Mouse (Mus musculus): Measurements from ENCODE around the gene Egflam. TPM values are rescaled to one million over a fixed set of nuclear protein-coding genes. Genes with fewer than 3 reads are reported as not detected.

The Egflam gene
- polyA plus RNA-seq, 1 experiment from 2014 or later = 15.8 TPM

DNA sequence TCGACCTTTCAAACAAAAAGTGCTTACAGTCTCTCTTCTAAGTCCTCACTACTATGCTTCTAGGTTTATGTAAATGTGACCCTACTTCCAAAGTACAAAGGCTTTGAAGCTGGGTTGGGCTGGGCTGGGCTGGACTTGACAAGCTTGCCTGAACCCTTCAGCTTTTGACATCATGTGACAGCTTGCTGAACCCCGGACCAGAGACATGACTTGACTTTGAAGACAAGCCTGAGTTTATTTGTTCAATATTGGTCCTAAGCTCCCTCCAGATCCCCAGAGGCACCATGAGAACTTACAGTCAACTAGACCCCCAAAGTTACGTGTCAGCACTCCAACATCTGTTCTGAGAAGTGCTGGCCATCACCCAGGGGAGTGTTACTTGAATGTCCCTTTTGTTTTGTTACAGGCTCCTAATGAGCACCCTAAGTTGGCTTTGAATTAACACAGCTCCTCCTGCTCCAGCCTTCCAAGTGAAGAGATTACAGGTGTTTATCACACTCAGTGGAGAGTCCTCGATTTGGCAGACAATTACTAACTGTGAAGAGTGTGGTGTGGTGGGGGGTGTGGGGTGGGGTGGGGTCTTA is 109.3 kb downstream of the Egflam start:
- H3K4me1 ChIP-seq (replicated peaks) = no peaks in the 10 kb centered on the region
- no peaks in the 10 kb centered on the region for H3K36me3 ChIP-seq
- WGBS = 61% methylated on average over 4 of the region's 4 CpGs
- no peak overlapping the region for H3K9ac ChIP-seq
- no peak overlapping the region for H3K4me2 ChIP-seq
- no peak overlapping the region for H3K27ac ChIP-seq (replicated peaks)
- H3K9me3 ChIP-seq = no peaks in the 10 kb centered on the region
- no peaks in the 10 kb centered on the region for H3K27me3 ChIP-seq
- H3K4me3 ChIP-seq = no peak overlapping the region
- no peak for ATAC-seq (ENCODE audit: low read depth)

DNA sequence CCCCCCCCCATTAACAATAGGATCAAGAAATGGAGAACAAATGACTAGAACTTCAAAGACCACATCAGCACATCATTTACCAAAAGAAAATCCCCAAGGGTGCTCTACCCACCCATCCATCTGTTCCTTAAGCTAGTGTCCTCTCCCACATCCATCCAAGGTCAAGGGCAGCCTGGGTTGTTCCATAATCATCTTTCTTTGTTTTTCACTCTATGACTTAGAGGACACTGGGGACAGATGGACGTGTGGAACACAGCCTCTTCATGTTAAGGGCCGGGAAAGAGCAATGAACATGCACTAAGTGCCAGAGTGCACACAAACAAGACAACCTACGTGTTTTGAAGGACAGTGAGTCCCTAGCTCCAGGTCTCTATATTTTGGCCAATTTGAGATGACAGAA is 110.3 kb downstream of the Egflam start:
- no peak overlapping the region for H3K27ac ChIP-seq (replicated peaks)
- H3K9me3 ChIP-seq = no peaks in the 10 kb centered on the region
- H3K27me3 ChIP-seq = no peaks in the 10 kb centered on the region
- H3K4me1 ChIP-seq (replicated peaks) = no peaks in the 10 kb centered on the region
- no peak overlapping the region for H3K4me3 ChIP-seq
- no peaks in the 10 kb centered on the region for H3K36me3 ChIP-seq
- no peak for ATAC-seq (ENCODE audit: low read depth)
- H3K9ac ChIP-seq = no peak overlapping the region
- WGBS = 77% methylated on average over 3 of the region's 3 CpGs
- H3K4me2 ChIP-seq = no peak overlapping the region

DNA sequence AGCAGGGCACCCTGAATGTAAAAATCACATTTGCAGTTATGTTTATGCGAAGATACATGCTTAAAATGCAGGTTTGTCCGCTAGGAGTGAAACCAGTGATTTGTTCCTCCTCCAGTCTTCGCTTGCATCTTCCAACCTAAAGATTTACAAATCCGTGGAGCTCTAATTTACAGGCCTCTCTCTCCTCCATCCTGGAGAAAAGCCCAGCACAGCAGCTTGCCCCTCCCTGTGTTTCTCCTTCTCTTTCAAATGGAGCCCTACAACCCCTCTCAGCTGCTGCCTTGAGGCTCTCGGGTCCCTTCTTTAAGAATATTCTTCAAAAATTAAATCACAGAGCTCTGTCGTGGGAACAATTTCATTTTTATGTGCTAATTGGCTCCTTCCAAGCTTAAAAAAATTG is 116.6 kb downstream of the Egflam start:
- no peak overlapping the region for H3K4me3 ChIP-seq
- no peak overlapping the region for H3K4me2 ChIP-seq
- no peak overlapping the region for H3K27ac ChIP-seq (replicated peaks)
- H3K27me3 ChIP-seq = no peaks in the 10 kb centered on the region
- no peaks in the 10 kb centered on the region for H3K36me3 ChIP-seq
- no peaks in the 10 kb centered on the region for H3K9me3 ChIP-seq
- no peaks in the 10 kb centered on the region for H3K4me1 ChIP-seq (replicated peaks)
- WGBS = 56% methylated on average over 6 of the region's 6 CpGs
- ATAC-seq (ENCODE audit: low read depth) = no peak; the same call in 1 of the 2 replicates
- no peak overlapping the region for H3K9ac ChIP-seq

DNA sequence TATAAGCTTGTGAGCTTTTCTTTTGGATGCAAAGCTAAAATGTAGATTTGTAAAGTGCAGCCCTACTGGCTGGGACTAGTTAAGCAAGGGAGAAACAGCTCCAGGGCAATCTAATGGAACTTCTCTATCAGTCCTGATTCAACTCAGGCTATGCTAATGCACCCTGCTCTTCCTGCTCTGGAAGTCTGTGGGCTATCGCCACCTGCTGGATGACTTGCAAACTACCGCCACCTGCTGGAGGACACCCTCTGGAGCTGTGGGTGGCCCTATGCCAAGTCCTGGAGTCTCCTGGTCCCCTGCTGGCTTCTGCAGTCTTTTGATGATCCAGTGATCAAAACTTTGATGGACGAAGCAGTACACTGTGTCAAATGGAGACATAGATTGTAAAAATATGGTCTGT is 134.4 kb downstream of the Egflam start:
- no peaks in the 10 kb centered on the region for H3K4me1 ChIP-seq (replicated peaks)
- H3K4me3 ChIP-seq = no peak overlapping the region
- no peaks in the 10 kb centered on the region for H3K36me3 ChIP-seq
- WGBS = 16% methylated on average over 3 of the region's 3 CpGs
- ATAC-seq (ENCODE audit: low read depth) = peak; percentile 56; the same call in 1 of the 2 replicates
- H3K9me3 ChIP-seq = no peaks in the 10 kb centered on the region
- no peak overlapping the region for H3K27ac ChIP-seq (replicated peaks)
- H3K4me2 ChIP-seq = no peak overlapping the region
- H3K9ac ChIP-seq = no peak overlapping the region
- no peaks in the 10 kb centered on the region for H3K27me3 ChIP-seq

DNA sequence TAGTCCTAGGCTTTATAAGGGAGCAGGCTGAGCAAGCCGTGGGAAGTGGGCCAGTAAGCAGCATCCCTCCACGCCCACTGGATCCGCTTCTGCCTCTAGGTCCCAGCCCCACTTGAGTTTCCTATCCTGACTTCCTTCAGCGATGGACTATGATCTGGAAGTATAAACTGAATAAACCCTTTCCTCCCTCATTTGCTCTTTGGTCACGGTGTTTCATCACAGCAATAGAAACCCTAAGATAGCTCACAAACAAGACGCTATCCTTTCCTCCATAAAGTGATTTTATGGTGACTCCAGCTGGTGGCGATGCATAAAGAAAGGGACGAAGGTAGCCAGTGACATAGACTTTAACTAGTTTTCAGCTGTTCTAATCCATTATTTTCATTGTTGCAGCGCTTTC is 134.9 kb downstream of the Egflam start:
- Histone ChIP-seq H3K36me3 (no peaks in the 10 kb centered on the region), H3K27me3 (no peaks in the 10 kb centered on the region), H3K9ac (no peak overlapping the region), H3K27ac (replicated peaks) (no peak overlapping the region), H3K4me3 (no peak overlapping the region), H3K4me2 (no peak overlapping the region), H3K9me3 (no peaks in the 10 kb centered on the region), H3K4me1 (replicated peaks) (no peaks in the 10 kb centered on the region)
- 92% methylated on average over 9 of the region's 9 CpGs for WGBS
- no peak for ATAC-seq (ENCODE audit: low read depth)

DNA sequence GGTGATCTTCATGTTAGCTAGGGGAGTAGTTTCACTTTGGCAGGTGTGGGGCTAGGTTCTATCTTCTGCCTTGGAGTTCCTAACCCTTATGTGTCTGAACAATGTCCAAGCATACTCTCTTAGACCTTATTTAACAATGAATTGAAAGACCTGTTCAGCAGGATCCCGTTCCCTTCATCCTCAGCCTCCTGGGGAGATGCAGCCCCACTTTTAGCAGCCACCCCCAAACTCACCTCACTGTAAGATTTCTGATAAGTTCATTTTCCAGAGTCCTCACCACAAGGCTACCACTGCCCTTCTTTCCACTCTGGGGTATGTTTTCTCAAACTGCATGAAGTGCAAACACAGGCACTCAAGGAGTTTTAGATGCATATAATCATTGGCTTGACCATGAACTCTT is 136.8 kb downstream of the Egflam start:
- Histone ChIP-seq H3K4me1 (replicated peaks) (no peaks in the 10 kb centered on the region), H3K4me2 (no peak overlapping the region), H3K9ac (no peak overlapping the region), H3K27ac (replicated peaks) (no peak overlapping the region), H3K27me3 (no peaks in the 10 kb centered on the region), H3K36me3 (no peaks in the 10 kb centered on the region), H3K9me3 (no peaks in the 10 kb centered on the region), H3K4me3 (no peak overlapping the region)
- no peak for ATAC-seq (ENCODE audit: low read depth)
- WGBS = 89% methylated on average over 1 of the region's 1 CpGs

DNA sequence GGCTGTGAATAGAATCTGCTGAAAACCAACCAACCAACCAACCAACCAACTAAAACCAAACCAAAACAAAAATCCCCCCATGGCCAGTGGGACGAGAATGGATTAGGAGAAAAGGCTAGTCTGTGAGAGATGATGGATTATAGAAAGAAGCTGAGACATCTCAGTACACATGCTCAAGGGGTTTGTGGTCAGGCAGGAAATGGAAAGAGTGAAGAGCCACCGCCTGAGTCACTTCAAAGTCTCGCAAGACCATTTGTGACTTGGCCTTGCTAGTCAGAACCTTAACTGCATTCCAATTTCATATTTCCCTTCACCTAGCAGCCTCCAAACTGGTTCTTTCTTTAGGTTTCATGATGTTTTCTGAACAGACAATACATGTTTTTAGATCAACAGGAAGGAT is 141.6 kb downstream of the Egflam start:
- H3K4me2 ChIP-seq = no peak overlapping the region
- no peak overlapping the region for H3K4me3 ChIP-seq
- no peak for ATAC-seq (ENCODE audit: low read depth)

DNA sequence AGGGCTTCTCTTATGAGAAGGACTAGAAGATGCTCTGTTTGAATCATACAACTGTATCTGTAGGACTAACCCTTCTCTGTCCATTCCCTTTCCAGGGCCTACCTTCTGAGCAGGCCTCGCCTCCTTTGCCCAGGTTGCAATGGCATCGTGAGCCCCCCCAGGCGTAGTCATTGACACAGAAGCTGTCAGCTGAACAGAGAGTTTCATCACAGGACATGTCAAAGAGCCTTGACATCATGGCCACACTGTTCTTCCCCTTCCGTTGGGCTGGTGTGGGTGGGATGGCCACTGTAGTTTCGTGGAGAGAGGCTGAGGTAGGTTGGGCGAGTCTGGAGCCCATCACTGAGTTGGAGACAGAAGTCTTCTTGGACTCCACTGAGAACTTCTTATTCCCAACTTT is 144.9 kb downstream of the Egflam start:
- Histone ChIP-seq H3K4me2 (no peak overlapping the region), H3K36me3 (no peaks in the 10 kb centered on the region), H3K9me3 (no peaks in the 10 kb centered on the region), H3K27me3 (no peaks in the 10 kb centered on the region), H3K27ac (replicated peaks) (no peak overlapping the region), H3K4me1 (replicated peaks) (no peaks in the 10 kb centered on the region), H3K9ac (no peak overlapping the region), H3K4me3 (no peak overlapping the region)
- 94% methylated on average over 6 of the region's 6 CpGs for WGBS
- ATAC-seq (ENCODE audit: low read depth) = no peak

More for the DNA sequence above, 141.6 kb downstream of the Egflam start:
- Histone ChIP-seq H3K9ac (no peak overlapping the region), H3K9me3 (no peaks in the 10 kb centered on the region), H3K27ac (replicated peaks) (no peak overlapping the region), H3K36me3 (no peaks in the 10 kb centered on the region), H3K4me1 (replicated peaks) (no peaks in the 10 kb centered on the region), H3K27me3 (no peaks in the 10 kb centered on the region)
- WGBS = 88% methylated on average over 3 of the region's 3 CpGs

DNA sequence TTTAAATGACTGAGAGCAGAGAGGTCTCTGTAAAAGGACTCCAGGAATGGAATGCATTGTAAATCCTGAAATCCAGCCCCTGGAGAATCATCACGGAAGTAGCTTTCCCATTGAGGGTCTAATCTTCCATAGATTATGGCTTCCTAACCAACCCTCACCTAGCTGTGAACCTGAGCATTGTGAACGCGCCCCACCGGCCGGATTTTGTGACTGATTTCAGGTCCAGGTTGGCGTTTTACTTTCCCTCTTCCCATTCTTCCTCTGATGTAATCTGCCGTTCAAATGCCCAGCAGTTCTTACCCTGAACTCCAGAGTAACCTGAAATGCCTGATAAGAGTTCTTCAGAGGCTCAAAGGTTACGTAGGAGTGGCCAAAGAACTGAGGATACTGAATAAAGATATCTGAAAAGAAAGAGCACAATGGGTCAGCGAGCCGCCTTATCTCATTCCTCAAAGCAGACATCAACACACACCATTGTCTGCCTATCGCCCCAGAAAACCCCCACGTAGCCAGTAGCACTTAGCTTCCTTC is 146.0 kb downstream of the Egflam start:
- no peaks in the 10 kb centered on the region for H3K27me3 ChIP-seq
- no peak for ATAC-seq (ENCODE audit: low read depth)
- no peak overlapping the region for H3K4me3 ChIP-seq
- H3K4me1 ChIP-seq (replicated peaks) = no peaks in the 10 kb centered on the region
- no peak overlapping the region for H3K9ac ChIP-seq
- no peak overlapping the region for H3K4me2 ChIP-seq
- H3K36me3 ChIP-seq = no peaks in the 10 kb centered on the region
- WGBS = 87% methylated on average over 12 of the region's 12 CpGs
- H3K27ac ChIP-seq (replicated peaks) = no peak overlapping the region
- no peaks in the 10 kb centered on the region for H3K9me3 ChIP-seq

DNA sequence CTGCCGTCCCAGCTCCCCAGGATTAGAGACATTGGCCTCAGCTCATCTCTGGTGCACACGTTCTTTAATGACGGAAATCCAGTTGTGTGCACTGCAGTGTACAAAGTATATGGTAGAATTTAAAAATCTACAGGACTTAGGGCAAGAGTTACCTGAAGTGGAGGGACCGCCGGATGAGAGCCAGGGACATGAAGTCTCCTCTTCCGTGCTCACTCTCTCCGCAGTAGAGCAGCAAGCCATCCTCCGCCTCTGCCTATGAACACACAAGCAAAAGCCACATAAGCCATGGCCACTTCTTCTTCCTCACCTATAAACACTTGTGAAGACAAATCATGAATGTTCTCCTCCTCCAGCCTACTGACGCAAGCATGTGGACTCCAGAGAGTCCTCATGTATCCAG is 147.2 kb downstream of the Egflam start:
- no peak overlapping the region for H3K9ac ChIP-seq
- H3K27me3 ChIP-seq = no peaks in the 10 kb centered on the region
- WGBS = 91% methylated on average over 9 of the region's 9 CpGs
- H3K27ac ChIP-seq (replicated peaks) = no peak overlapping the region
- H3K36me3 ChIP-seq = no peaks in the 10 kb centered on the region
- H3K4me3 ChIP-seq = no peak overlapping the region
- ATAC-seq (ENCODE audit: low read depth) = no peak
- no peaks in the 10 kb centered on the region for H3K4me1 ChIP-seq (replicated peaks)
- H3K4me2 ChIP-seq = no peak overlapping the region
- H3K9me3 ChIP-seq = no peaks in the 10 kb centered on the region

DNA sequence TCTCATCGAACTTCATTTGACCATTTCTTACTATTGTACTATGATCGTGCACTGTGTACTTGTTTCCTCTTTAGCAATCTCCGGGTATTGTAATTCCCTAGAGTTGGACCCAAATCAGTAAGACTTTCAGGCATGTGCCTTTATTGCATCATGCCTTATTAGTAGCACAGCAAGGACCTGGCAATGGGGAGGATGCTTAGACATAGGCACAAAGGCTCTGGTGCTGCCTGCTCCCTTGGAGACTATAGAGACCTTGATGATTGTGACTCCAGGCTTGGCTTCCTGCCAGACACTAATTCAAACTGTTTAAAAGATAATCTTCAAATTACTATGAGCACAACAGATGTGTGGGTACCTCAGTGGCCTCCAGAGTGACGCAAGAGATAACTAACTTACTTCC is 149.0 kb downstream of the Egflam start:
- Histone ChIP-seq H3K4me1 (replicated peaks) (no peaks in the 10 kb centered on the region), H3K4me3 (no peak overlapping the region), H3K36me3 (no peaks in the 10 kb centered on the region), H3K9me3 (no peaks in the 10 kb centered on the region), H3K4me2 (no peak overlapping the region), H3K27me3 (no peaks in the 10 kb centered on the region), H3K9ac (no peak overlapping the region), H3K27ac (replicated peaks) (no peak overlapping the region)
- WGBS = 84% methylated on average over 4 of the region's 4 CpGs
- ATAC-seq (ENCODE audit: low read depth) = no peak

DNA sequence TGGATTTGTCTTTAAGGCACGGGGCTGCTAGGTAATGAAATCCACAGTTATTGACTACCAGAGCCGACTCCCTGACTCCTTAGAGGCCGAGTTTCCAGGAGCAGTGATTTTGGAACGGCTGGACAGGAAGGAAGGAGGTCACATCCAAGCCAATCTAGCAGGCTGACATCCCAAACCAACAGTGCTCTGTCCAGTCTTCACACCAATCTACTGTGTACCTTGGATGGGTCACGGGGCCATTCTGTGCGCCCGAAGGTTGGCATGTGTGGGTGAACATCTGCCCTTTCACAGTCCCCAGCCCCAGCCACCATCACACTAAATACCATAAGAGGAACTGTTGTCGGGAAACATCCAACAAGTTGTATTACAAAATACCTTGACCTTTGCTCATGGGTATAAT is 150.9 kb downstream of the Egflam start:
- H3K9ac ChIP-seq = no peak overlapping the region
- 91% methylated on average over 8 of the region's 8 CpGs for WGBS
- no peaks in the 10 kb centered on the region for H3K36me3 ChIP-seq
- no peak overlapping the region for H3K4me3 ChIP-seq
- H3K9me3 ChIP-seq = no peaks in the 10 kb centered on the region
- no peak overlapping the region for H3K27ac ChIP-seq (replicated peaks)
- no peaks in the 10 kb centered on the region for H3K27me3 ChIP-seq
- ATAC-seq (ENCODE audit: low read depth) = no peak
- no peaks in the 10 kb centered on the region for H3K4me1 ChIP-seq (replicated peaks)
- H3K4me2 ChIP-seq = no peak overlapping the region

DNA sequence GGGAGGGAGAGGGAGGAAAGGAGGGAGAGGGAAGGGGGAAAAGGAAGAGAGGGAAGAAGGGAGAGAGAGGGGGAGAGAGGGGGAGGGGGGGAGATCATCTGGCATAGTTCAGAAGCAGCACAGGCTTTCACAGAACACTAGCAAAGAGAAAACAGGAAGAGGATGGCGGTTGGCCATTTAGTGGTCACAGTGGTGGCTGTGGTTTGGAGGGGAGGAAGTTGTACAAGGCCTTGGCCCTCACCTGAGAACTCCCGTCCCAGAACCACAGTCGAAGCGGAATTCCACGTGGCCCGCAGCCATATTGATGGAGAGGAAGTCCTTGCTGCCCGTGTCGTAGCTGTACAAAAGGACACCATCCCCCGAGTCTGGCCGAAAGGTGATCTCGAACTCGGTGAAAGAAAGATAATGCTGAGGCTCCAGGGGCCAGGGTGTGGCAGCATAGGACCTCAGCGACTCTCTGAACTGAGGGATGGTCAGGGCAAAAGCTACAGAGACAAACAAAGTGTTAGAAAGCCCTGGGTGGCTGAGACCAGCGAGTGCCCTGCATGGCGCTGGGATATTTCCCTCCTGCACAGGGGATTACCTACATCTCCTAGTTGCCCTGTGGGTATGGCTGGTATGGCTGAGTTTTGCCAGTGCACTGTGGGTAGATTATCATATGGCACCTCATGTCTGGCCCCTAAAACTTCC is 155.9 kb downstream of the Egflam start:
- H3K4me1 ChIP-seq (replicated peaks) = no peaks in the 10 kb centered on the region; the same call in 1 of the 2 replicates
- no peak overlapping the region for H3K4me3 ChIP-seq
- H3K4me2 ChIP-seq = no peak overlapping the region
- no peaks in the 10 kb centered on the region for H3K36me3 ChIP-seq
- 81% methylated on average over 15 of the region's 15 CpGs for WGBS
- H3K9ac ChIP-seq = no peak overlapping the region
- no peaks in the 10 kb centered on the region for H3K27me3 ChIP-seq
- no peaks in the 10 kb centered on the region for H3K9me3 ChIP-seq
- no peak overlapping the region for H3K27ac ChIP-seq (replicated peaks)
- ATAC-seq (ENCODE audit: low read depth) = no peak
